Comparison of ENCODE assay signal across 8 mouse cellular contexts in the genomic region with DNA sequence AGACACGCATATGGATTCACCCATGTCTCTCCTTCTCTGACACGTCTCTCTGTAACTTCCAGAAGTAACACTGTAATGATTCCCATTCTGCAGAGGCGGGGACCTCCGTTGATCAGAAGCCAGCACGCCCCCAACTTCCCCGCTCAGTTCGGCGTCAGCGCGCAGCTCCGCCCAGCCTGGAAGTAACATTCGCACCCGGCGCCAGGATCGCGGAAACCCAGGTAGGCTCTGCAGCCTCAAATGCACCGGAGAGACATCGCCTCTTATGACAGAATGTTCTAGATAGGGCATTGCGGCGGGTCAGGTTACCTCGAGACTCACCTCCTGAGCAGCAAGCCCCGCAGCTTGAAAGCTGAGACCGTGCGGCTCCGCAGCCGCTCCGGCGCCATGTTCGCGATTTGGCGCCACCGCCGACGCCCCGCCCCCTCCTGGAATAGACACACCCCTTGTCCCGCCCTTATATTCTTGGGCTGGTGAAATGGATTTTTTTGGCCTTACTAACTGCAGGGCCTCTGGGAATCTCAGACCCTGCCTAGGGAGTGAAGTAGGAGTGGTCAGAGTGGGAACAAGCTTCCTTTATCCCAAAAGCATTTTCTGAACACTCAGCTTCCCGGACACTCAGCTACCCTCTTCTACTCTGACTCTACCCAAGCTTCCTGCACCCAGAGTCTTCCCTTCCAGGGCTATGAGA. TPM values are rescaled to one million over a fixed set of nuclear protein-coding genes. Genes with fewer than 3 reads are reported as not detected.
DNase-seq lines count a peak whose midpoint lies in the region; ATAC-seq and TF ChIP-seq lines count a peak whose summit lies in the region.

A gene (minus strand): TSS at position 420 of the 691 bp plus-strand sequence.

- peak; percentile 91 for DNase-seq in Muller cell, postnatal 12 days (ENCODE audit: inconsistent ontology term)
- peak; percentile 79 for DNase-seq in cerebellum, adult 9-11 months
- DNase-seq in frontal cortex, adult 2 months (ENCODE audit: extremely low spot score in 1 of 2, low spot score in 1 of 2) = peak; percentile 32 to 88
- peak; percentile 89 for DNase-seq in hindbrain, embryonic 10.5 days (ENCODE audit: low spot score)
- peak; percentile 53 for DNase-seq in layer of hippocampus, adult 9-10 months (ENCODE audit: low spot score)
- DNase-seq in thymus, adult 2 months = peak; percentile 86

- peaks cover 30% of the 10 kb centered on the region for H3K36me3 ChIP-seq in hindbrain, embryonic 10.5 days
- 0 out of 2 replicates have a peak, but pooled peaks cover 4% of the 10 kb centered on the region for H3K36me3 ChIP-seq in lung, embryonic 15.5 days
- H3K36me3 ChIP-seq in thymus, adult 2 months (ENCODE audit: control insufficient read depth, insufficient read depth, low read length) = no peaks in the 10 kb centered on the region

- under 1% methylated on average over 37 of the region's 37 CpGs for WGBS in hindbrain, embryonic 10.5 days
- WGBS in lung, embryonic 15.5 days = under 1% methylated on average over 37 of the region's 37 CpGs
- under 1% methylated on average over 37 of the region's 37 CpGs for WGBS in olfactory bulb, adult 2 months
- under 1% methylated on average over 37 of the region's 37 CpGs for WGBS in thymus, adult 2 months

- H3K27ac ChIP-seq in hindbrain, embryonic 10.5 days = peak within 1 kb of the TSS; percentile 93
- peak within 1 kb of the TSS; percentile 94 for H3K27ac ChIP-seq in lung, embryonic 15.5 days
- 0 out of 2 replicates have a peak within 1 kb of the TSS, but pooled peaks have one; percentile 41 for H3K27ac ChIP-seq in olfactory bulb, adult 2 months (ENCODE audit: insufficient read depth, low read depth, low read length)
- H3K27ac ChIP-seq in thymus, adult 2 months (ENCODE audit: control insufficient read depth, insufficient read depth, low read length) = no peak within 1 kb of the TSS

- H3K9ac ChIP-seq in lung, embryonic 15.5 days = peak within 1 kb of the TSS; percentile 59

- ATAC-seq in lung, embryonic 15.5 days (ENCODE audit: borderline replicate concordance, extremely low read depth, low FRiP score, low TSS enrichment) = peak; percentile 98

- TF ChIP-seq POLR2A in olfactory bulb, adult 2 months (IDR thresholded peaks at IDR 0.05; ENCODE audit: insufficient read depth, low read depth, low read length) = no peak
- peak; percentile 53; the same call in 1 of the 2 replicates for TF ChIP-seq POLR2A in thymus, adult 2 months (IDR thresholded peaks at IDR 0.05; ENCODE audit: control insufficient read depth, extremely low read depth, insufficient read depth, low read length, poor library complexity)

- peaks cover 7% of the 10 kb centered on the region; the same call in 1 of the 2 replicates for H3K4me1 ChIP-seq in hindbrain, embryonic 10.5 days (replicated peaks)
- H3K4me1 ChIP-seq in lung, embryonic 15.5 days = peaks cover 6% of the 10 kb centered on the region
- H3K4me1 ChIP-seq in olfactory bulb, adult 2 months (ENCODE audit: control insufficient read depth, insufficient read depth, low read length) = no peaks in the 10 kb centered on the region
- peaks cover 3% of the 10 kb centered on the region; the same call in 1 of the 2 replicates for H3K4me1 ChIP-seq in thymus, adult 2 months (replicated peaks; ENCODE audit: control insufficient read depth, insufficient read depth, low read length)

- no peaks in the 10 kb centered on the region for H3K9me3 ChIP-seq in hindbrain, embryonic 10.5 days
- no peaks in the 10 kb centered on the region for H3K9me3 ChIP-seq in lung, embryonic 15.5 days

- TF ChIP-seq CTCF in olfactory bulb, adult 2 months (IDR thresholded peaks at IDR 0.05; ENCODE audit: insufficient read depth, low read depth, low read length) = no peak
- peak; percentile 53; the same call in 1 of the 2 replicates for TF ChIP-seq CTCF in thymus, adult 2 months (IDR thresholded peaks at IDR 0.05; ENCODE audit: borderline replicate concordance, control insufficient read depth, extremely low read depth, insufficient read depth, low read length, poor library complexity)

- peak within 1 kb of the TSS; percentile 62 for H3K4me2 ChIP-seq in lung, embryonic 15.5 days

- peak within 1 kb of the TSS; percentile 76 for H3K4me3 ChIP-seq in hindbrain, embryonic 10.5 days
- peak within 1 kb of the TSS; percentile 84 for H3K4me3 ChIP-seq in lung, embryonic 15.5 days
- peak within 1 kb of the TSS; percentile 100 for H3K4me3 ChIP-seq in olfactory bulb, adult 2 months (ENCODE audit: insufficient read depth, low read depth, low read length)
- H3K4me3 ChIP-seq in thymus, adult 2 months (ENCODE audit: control insufficient read depth, insufficient read depth, low read length) = peak within 1 kb of the TSS; percentile 82

- no peaks in the 10 kb centered on the region for H3K27me3 ChIP-seq in hindbrain, embryonic 10.5 days (ENCODE audit: insufficient read depth, poor library complexity, severe bottlenecking)
- H3K27me3 ChIP-seq in lung, embryonic 15.5 days = no peaks in the 10 kb centered on the region
- H3K27me3 ChIP-seq in thymus, adult 2 months (ENCODE audit: control insufficient read depth, insufficient read depth, low read length) = no peaks in the 10 kb centered on the region

RNA-seq across cellular contexts. Expression of the gene that starts here (rescaled TPM):
- polyA plus RNA-seq in frontal cortex, adult 2 months (2012; rRNA removed) = 1.6 and 2.0 TPM in 2 replicates
- polyA plus RNA-seq in hindbrain, embryonic 10.5 days (2016; fragmentation: Nextera tagmentation; extraction: Ambion mirVana) = 23.4 and 30.9 TPM in 2 replicates
- polyA plus RNA-seq in lung, embryonic 15.5 days (2015; fragmentation: Nextera tagmentation; extraction: Ambion mirVana) = 33.5 and 36.3 TPM in 2 replicates
- not detected in 2 replicates for polyA plus RNA-seq in olfactory bulb, adult 2 months (2012; ENCODE audit: insufficient read depth, insufficient read length, low replicate concordance, missing spikeins)
- 16.5 and 16.9 TPM in 2 replicates for polyA plus RNA-seq in thymus, adult 2 months (2012; rRNA removed)
